Mouse (Mus musculus) ES-Bruce4 (cell line): ENCODE data around the gene Tmem25.

Experiments
- CTCF ChIP-seq: IDR thresholded peaks from one replicate; pipeline ENCODE4 v1.8.1; 2011; ENCODE audit warnings: low read depth, low read length
- EP300 ChIP-seq: IDR thresholded peaks from 2 replicates; pipeline ENCODE4 v1.6.1; 2011; ENCODE audit warnings: low read depth, low read length; ENCODE audit not compliant: insufficient read depth

DNA sequence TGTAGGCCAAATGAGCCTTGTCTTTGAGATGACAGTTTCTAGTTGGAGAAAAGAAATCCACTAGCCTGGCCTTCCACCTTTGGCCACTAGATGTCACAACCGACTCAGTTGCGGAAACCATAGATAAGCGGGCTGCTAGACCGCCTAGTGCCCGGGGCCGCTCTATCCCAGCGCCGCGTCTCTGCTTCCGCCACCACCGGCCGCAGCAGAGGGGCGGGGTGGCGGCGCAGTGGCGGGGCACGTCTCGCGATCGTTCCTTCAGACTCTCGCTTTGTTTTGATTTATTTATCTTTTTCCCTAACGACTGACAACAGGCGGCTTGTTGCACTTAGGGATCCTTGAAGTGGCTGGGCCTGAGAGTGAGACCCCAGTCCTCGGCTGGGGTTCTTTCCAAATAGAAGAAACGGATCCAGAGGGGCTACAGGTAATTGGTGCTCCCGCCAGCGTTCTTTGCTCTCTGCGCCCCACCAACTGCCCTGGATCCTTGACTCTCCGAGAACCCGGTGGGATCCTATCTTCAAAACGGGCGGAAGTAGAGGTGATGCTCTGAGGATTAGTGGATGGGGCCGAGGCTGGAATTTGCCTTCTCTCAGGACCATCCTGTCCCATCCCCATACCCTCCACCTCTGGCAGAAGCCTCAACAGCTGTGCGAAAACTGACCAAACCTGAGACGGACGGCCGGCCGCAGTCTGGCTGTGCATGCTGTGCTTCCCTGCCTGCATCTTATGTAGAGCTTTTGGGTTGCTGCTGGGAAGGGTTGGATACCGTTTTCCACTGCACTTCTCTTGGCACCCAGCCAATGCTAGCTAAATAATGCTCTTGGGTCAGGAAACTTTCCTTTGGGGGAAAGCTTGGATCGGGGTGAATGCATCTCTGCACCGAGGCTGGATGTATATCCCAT, 26.1 kb downstream of the Tmem25 start:
- TF ChIP-seq CTCF (peak; percentile 58), EP300 (peak; percentile 86)
